Mouse (Mus musculus) liver, embryonic 12.5 days (tissue): ENCODE measurements around the gene Tmed2. TPM values are rescaled to one million over a fixed set of nuclear protein-coding genes. Genes with fewer than 3 reads are reported as not detected.
A peak's percentile ranks its signal among the peaks of the same experiment; 100 is the strongest.
"Not testable (repeated sequence)": the region's sequence is repeated elsewhere in the genome, so short reads cannot be mapped to it uniquely, and the experiment has no call there.

Experiments used
- ATAC-seq: fragments of 200-750 bp; cut with Nextera tagmentation; 2 replicates; pipeline ENCODE4 v1.8.0; 2017; ENCODE audit warnings: moderate number of reproducible peaks, mild to moderate bottlenecking, moderate library complexity
- H3K27ac ChIP-seq: fragments of 300-500 bp; sonication (generic); 2 replicates; pipeline ENCODE4 v1.5.1; 2016; ENCODE audit warnings: mild to moderate bottlenecking
- H3K27me3 ChIP-seq: fragments of 300-500 bp; sonication (generic); replicated peaks from 2 replicates; pipeline ENCODE4 v1.6.1; 2016; ENCODE audit warnings: mild to moderate bottlenecking, moderate library complexity
- H3K36me3 ChIP-seq: fragments of 300-500 bp; sonication (generic); 2 replicates; pipeline ENCODE4 v1.6.1; 2016; ENCODE audit warnings: mild to moderate bottlenecking, moderate library complexity
- H3K4me1 ChIP-seq: fragments of 300-500 bp; sonication (generic); 2 replicates; pipeline ENCODE4 v1.6.1; 2016
- H3K4me2 ChIP-seq: fragments of 300-500 bp; sonication (generic); 2 replicates; pipeline ENCODE4 v1.6.1; 2016; ENCODE audit warnings: mild to moderate bottlenecking, moderate library complexity
- H3K4me3 ChIP-seq: fragments of 300-500 bp; sonication (generic); 2 replicates; pipeline ENCODE4 v1.5.1; 2016; ENCODE audit warnings: mild to moderate bottlenecking, moderate library complexity
- H3K9ac ChIP-seq: fragments of 300-500 bp; sonication (generic); 2 replicates; pipeline ENCODE4 v1.6.1; 2016; ENCODE audit warnings: mild to moderate bottlenecking, moderate library complexity
- H3K9me3 ChIP-seq: fragments of 300-500 bp; sonication (generic); replicated peaks from 2 replicates; pipeline ENCODE4 v1.6.1; 2016; ENCODE audit warnings: mild to moderate bottlenecking, moderate library complexity
- WGBS: fragments of 180-500 bp; shearing (Covaris S2); methylation state at CpG from one replicate; pipeline ENCODE4 v1.1.7; 2016; ENCODE audit not compliant: insufficient replicate concordance; 5-methylcytosine and 5-hydroxymethylcytosine counted together
- polyA plus RNA-seq: library from polyadenylated mRNA; unstranded; fragments of >200 nt; fragmentation: Nextera tagmentation; extraction: Ambion mirVana; gene quantifications from 2 replicates; pipeline ENCODE4 v1.2.1, GENCODE M21; 2016

Tmed2 gene
- polyA plus RNA-seq, 1 experiment from 2014 or later: 394 TPM

DNA sequence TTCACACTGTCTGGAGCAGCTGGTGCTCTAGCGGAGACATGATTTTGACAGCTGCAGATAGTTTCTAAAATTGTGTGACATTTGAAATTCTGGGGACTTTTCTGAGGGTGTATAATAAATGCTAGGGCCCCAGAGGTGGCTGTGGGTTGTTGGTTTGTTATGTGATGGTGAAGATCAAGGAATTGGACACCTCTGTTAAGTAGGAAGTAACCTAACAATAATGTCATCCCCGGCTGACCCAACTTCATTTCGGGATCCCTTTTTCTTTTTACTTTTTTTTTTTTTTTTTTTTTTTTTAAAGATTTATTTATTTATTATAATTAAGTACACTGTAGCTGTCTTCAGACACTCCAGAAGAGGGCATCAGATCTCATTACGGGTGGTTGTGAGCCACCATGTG, 10.2 kb downstream of the Tmed2 start:
- not testable (repeated sequence) for ATAC-seq, H3K27me3 ChIP-seq, H3K4me2 ChIP-seq, H3K9ac ChIP-seq, H3K9me3 ChIP-seq, H3K27ac ChIP-seq, H3K4me3 ChIP-seq
- H3K4me1 ChIP-seq: peaks cover 21% of the 10 kb centered on the region
- WGBS: 83% methylated on average over 4 of the region's 4 CpGs
- H3K36me3 ChIP-seq: peaks cover 54% of the 10 kb centered on the region

DNA sequence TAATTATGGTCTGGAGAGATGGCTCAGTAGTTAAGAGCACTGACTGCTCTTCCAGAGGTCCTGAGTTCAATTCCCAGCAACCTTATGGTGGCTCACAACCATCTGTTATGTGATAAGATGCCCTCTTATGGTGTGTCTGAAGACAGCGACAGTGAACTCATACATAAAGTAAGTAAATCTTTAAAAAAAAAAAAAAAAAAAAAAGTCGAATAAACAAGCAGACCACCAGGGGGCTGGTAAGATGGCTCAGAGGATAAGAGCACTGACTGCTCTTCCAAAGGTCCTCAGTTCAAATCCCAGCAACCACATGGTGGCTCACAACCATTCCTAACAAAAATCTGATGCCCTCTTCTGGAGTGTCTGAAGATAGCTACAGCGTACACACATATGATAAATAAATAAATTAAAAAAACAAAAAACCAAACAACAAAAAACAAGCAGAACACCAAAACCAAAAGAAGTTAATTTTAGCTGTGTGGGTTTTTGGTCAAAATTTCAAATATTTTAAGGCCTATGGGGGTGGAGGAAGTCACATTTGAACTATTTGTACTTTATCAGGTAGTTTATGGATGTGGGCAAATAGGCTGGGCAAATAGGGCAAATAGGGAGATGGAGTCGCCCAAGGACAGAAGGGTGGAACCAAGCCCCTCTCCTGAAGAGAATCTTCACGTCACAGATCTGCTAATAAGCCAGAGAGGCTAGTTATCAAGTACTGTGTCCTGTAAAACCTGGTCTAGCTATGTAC, 11.0 kb downstream of the Tmed2 start:
- Histone ChIP-seq H3K36me3 (peaks cover 54% of the 10 kb centered on the region), H3K4me2 (peak overlapping the region; percentile 85), H3K27ac (peak overlapping the region; percentile 87), H3K9ac (peak overlapping the region; percentile 80), H3K4me3 (peak overlapping the region; percentile 91), H3K4me1 (peaks cover 21% of the 10 kb centered on the region)
- 28% methylated on average over 5 of the region's 5 CpGs for WGBS
- not testable (repeated sequence) for H3K9me3 ChIP-seq, H3K27me3 ChIP-seq, ATAC-seq

DNA sequence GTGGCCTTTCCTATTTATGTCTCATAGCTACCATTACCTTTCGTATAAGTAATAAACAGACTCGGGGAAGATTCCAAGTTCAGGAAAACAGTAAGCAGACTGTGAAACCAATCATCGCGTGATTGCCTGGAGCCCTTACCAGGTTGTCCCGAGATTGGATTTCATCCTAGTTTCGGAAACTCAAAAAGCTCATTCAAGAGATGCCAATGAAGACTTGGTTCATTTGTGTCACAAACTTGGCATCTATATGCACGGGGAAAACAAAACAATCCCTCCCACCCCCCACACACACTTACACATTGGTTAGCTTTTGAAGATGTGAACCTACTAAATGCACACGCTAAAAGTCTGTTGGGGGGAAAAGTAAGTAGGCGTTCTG, 11.6 kb downstream of the Tmed2 start:
- Histone ChIP-seq H3K4me2 (peak overlapping the region; percentile 85), H3K4me3 (peak overlapping the region; percentile 91), H3K36me3 (peaks cover 54% of the 10 kb centered on the region), H3K9ac (peak overlapping the region; percentile 80), H3K27ac (peak overlapping the region; percentile 87), H3K27me3 (no peaks in the 10 kb centered on the region), H3K4me1 (peaks cover 21% of the 10 kb centered on the region), H3K9me3 (no peaks in the 10 kb centered on the region)
- no peak for ATAC-seq
- 12% methylated on average over 9 of the region's 9 CpGs for WGBS

DNA sequence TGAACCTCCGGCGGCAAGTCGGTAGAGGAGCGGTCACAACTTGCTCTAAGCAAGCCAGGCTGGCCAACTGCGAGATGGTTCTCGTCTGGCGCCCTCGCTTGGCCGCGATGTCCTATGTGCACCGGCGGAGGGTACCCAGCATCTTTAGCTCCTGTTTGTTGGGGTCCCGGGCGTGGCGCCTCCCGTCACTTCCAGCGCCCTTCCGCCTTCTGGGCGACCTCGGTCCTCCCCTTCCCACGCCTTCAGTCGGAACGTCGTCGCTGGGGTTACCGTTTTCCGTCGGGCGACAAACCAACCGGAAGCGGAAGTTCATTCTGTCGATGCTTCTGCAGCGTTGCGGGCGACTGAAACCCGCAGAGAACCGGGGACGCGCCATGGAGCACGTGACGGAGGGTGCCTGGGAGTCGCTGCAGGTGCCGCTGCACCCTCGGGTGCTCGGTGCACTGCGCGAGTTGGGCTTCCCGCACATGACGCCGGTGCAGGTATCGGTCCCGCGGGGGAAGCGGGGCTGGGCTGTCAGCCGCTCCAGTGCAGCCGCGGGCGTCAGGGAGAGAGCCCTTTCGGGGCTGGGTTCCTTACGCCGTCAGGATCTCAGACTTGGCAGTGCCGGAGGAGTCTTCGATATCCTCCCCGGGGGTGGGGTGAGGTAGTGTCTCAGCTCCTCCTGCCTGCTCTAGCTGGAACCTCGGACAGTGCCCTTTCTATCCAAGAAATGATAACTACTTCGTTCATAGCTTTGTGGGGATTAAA, 12.2 kb downstream of the Tmed2 start, which contains the start of gene Ddx55:
TSS of gene Ddx55 (plus strand) at position 307 of the 750 bp plus-strand sequence.
- 2% methylated on average over 66 of the region's 66 CpGs for WGBS
- peak within 1 kb of the TSS; percentile 91 for H3K4me3 ChIP-seq
- ATAC-seq: peak; percentile 86

DNA sequence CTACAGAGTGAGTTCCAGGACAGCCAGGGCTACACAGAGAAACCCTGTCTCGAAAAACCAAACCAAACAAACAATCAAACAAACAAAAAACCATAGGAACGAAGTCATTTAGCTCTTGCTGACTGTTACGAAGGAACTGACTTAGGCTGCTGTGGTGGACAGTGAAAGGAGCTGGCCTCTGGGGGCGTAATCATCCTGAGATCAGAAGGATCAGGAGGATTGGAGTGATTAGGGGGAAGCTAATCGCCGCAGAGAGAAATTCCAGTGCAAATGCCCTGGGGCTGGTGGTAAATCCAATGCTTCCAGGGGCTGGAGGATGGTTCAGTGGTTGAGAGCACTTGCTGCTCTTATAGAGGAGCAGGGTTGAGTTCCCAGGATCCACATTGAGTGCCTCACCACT, 13.1 kb downstream of the Tmed2 start:
- Histone ChIP-seq H3K9ac (peak overlapping the region; percentile 80), H3K27ac (0 out of 2 replicates have a peak overlapping the region, but pooled peaks have one; percentile 25), H3K4me3 (peak overlapping the region; percentile 91), H3K4me1 (peaks cover 21% of the 10 kb centered on the region), H3K9me3 (no peaks in the 10 kb centered on the region), H3K36me3 (peaks cover 54% of the 10 kb centered on the region), H3K4me2 (peak overlapping the region; percentile 85), H3K27me3 (no peaks in the 10 kb centered on the region)
- no peak for ATAC-seq
- 58% methylated on average over 6 of the region's 6 CpGs for WGBS

More for the DNA sequence above, 12.2 kb downstream of the Tmed2 start, which contains the start of gene Ddx55:
- Histone ChIP-seq H3K4me2 (peak within 1 kb of the TSS; percentile 85), H3K4me1 (peaks cover 21% of the 10 kb centered on the region), H3K27me3 (no peaks in the 10 kb centered on the region), H3K9me3 (no peaks in the 10 kb centered on the region), H3K9ac (peak within 1 kb of the TSS; percentile 80), H3K27ac (peak within 1 kb of the TSS; percentile 87), H3K36me3 (peaks cover 54% of the 10 kb centered on the region)

DNA sequence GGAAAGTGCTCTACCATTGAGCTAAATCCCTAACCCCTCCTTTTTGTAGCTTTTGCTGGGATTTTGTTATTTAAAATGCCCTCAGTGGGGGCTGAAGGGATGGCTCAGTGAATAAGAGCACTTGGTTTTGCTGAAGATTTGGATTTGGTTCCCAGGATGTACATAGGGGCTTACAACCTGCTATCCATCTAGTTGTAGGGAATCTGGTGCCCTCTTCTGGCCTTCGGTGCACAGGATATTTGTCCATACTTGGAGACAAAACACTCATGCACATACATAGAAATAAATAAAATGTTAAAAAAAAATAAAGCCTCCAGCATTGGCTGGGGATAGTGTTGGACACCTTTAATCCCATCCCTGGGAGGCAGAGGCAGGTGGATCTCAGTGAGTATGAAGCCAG, 14.7 kb downstream of the Tmed2 start:
- Histone ChIP-seq H3K27ac (no peak overlapping the region), H3K4me1 (peaks cover 21% of the 10 kb centered on the region), H3K9ac (no peak overlapping the region), H3K4me3 (no peak overlapping the region), H3K36me3 (peaks cover 66% of the 10 kb centered on the region), H3K27me3 (no peaks in the 10 kb centered on the region), H3K9me3 (no peaks in the 10 kb centered on the region), H3K4me2 (no peak overlapping the region)
- 76% methylated on average over 1 of the region's 1 CpGs for WGBS
- no peak for ATAC-seq

DNA sequence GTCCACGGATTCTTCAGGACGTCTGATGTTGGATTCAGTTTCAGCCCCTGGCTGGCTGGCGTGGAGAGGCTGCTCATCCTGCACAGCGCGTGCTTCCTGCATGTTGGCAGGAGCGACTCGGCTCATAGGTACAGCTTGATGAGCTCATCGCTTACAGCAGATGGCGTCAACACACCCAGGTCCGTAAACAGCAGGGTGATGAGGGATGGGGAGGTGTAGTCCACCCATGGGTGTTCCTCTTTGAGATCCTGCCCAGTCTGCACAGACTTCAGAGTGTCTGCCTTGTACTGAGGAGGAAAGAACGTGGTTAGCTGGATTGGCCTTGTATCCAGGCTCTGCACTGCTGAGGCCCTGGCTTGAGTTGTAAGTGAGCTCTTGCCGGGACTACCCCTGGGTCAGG, 30.6 kb downstream of the Tmed2 start:
- 78% methylated on average over 12 of the region's 12 CpGs for WGBS
- peaks cover 100% of the 10 kb centered on the region for H3K36me3 ChIP-seq
- no peak overlapping the region for H3K4me2 ChIP-seq
- no peak overlapping the region for H3K9ac ChIP-seq
- no peaks in the 10 kb centered on the region for H3K9me3 ChIP-seq
- ATAC-seq: no peak
- 0 out of 2 replicates have a peak, but pooled peaks cover 3% of the 10 kb centered on the region for H3K4me1 ChIP-seq
- no peak overlapping the region for H3K4me3 ChIP-seq
- no peaks in the 10 kb centered on the region for H3K27me3 ChIP-seq
- no peak overlapping the region for H3K27ac ChIP-seq

DNA sequence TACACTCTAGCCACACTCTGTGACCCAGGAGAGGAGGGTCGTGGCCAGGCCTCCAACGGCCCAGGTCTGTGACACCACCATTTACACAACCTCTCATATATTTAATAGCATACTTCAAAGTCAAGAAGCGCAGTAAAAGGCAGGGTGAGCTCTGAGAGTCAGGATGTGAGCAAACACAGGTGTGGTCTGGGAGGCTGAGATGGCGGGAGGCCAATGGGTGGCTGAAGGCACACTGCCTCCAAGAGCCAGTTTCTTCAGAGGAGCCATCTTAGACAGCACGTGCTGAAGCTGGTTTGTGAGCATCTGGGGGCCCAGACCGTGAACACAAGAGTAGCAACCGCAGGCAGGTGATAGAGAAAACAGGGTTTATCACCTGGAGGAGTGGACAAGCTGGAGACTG, 35.0 kb downstream of the Tmed2 start:
- Histone ChIP-seq H3K4me3 (no peak overlapping the region), H3K36me3 (peaks cover 73% of the 10 kb centered on the region), H3K9ac (no peak overlapping the region), H3K4me1 (peaks cover 28% of the 10 kb centered on the region), H3K9me3 (no peaks in the 10 kb centered on the region), H3K27ac (no peak overlapping the region), H3K4me2 (no peak overlapping the region), H3K27me3 (no peaks in the 10 kb centered on the region)
- no peak for ATAC-seq
- 85% methylated on average over 7 of the region's 7 CpGs for WGBS

DNA sequence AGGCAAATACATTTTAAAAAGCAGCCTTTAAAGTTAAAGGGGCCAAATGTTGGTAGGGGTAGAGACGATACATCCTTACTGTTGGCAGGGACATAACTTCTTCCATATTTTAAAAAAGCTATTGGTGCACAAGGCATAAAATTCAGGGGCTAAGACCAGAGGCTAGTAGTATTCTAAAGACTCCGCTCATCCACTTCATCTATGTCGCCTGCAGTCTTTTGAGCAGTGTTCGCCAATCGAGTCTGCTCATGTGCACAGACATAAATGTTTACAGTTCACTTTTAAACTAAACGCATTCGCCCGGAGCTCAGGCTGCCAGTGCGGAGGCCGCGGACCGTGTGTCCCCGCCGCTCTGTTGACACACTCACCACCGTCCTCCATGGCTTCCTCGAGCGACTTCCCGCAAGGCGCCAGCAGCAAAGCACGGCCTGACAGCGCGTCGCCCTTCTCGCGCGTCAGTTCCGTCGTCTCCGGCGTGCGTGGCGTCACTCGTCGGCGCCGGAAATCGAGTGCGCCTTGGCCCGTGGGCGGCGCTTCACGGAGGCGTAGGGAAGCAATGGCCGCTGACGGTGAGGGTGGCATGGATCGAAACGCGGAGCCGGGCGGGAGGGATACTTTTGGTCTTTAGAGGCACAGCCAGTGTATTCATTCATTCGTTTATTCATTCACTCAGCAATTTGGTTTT, 38.3 kb downstream of the Tmed2 start, which contains the start of the genes Eif2b1 and Gtf2h3:
TSS of gene Eif2b1 (minus strand) at position 499 of the 685 bp plus-strand sequence.
TSS of gene Gtf2h3 (plus strand) at position 508 of the 685 bp plus-strand sequence.
- Histone ChIP-seq H3K27me3 (no peaks in the 10 kb centered on the region), H3K4me3 (peak within 1 kb of the TSS; percentile 83), H3K9me3 (no peaks in the 10 kb centered on the region), H3K9ac (peak within 1 kb of the TSS; percentile 77), H3K36me3 (peaks cover 52% of the 10 kb centered on the region), H3K27ac (peak within 1 kb of the TSS; percentile 64; the same call in 1 of the 2 replicates), H3K4me1 (peaks cover 31% of the 10 kb centered on the region), H3K4me2 (peak within 1 kb of the TSS; percentile 90)
- WGBS: 2% methylated on average over 51 of the region's 51 CpGs
- peak; percentile 89 for ATAC-seq

DNA sequence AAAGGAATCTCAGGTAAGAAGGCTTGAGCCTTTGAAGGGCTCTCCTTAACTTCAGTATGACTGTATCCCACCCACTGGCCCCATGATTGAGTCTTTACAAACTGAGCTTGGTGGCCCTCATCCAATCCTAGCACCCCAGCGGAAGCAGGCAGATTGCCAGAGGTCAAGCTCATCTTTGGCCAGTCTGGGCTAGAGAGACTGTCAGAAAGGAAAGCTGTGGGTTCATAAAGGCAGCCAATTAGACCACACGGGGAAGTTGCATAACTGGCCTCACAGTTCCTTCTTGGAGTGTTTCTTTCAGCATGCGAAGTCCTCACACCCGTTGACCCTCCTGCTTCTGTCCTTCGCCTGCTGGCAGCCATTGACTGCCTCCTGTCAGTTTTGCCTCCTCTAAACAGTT, 42.0 kb downstream of the Tmed2 start:
- no peak overlapping the region for H3K4me3 ChIP-seq
- peaks cover 50% of the 10 kb centered on the region for H3K36me3 ChIP-seq
- H3K9me3 ChIP-seq: no peaks in the 10 kb centered on the region
- H3K4me2 ChIP-seq: no peak overlapping the region
- WGBS: 57% methylated on average over 5 of the region's 5 CpGs
- peaks cover 24% of the 10 kb centered on the region for H3K4me1 ChIP-seq
- H3K9ac ChIP-seq: no peak overlapping the region
- no peak for ATAC-seq
- no peak overlapping the region for H3K27ac ChIP-seq
- H3K27me3 ChIP-seq: no peaks in the 10 kb centered on the region

DNA sequence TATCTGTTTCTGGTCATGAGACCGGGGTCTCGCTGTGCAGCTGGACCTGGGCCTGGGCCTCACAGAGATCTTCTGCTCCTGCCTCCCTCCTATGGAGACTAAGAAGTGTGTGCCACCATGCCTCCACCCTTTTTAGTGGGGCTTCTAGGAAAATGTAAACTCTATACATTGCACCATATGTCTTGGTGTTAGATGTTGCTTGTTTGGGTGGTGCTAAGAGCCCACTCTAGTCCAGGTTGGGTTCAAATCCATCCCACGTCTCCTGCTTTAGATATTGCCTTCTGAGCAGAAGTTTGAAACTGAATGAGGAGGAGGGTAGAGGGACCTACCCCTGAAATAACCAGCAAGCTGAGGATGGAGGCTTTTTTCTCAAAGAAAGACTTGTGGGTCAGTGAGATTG, 52.3 kb downstream of the Tmed2 start:
- H3K9me3 ChIP-seq: no peaks in the 10 kb centered on the region
- no peaks in the 10 kb centered on the region for H3K27me3 ChIP-seq
- no peak overlapping the region for H3K4me2 ChIP-seq
- H3K4me1 ChIP-seq: no peaks in the 10 kb centered on the region
- peaks cover 71% of the 10 kb centered on the region for H3K36me3 ChIP-seq
- no peak for ATAC-seq
- H3K27ac ChIP-seq: no peak overlapping the region
- no peak overlapping the region for H3K4me3 ChIP-seq
- 86% methylated on average over 3 of the region's 3 CpGs for WGBS
- H3K9ac ChIP-seq: no peak overlapping the region
